Mouse (Mus musculus) embryo, embryonic 10 days (tissue): ENCODE measurements around the gene Pdyn.

ENCODE experiments used
- DNase-seq: peaks from one replicate; pipeline ENCODE4 v3.0.0-alpha.2; 2015; ENCODE audit warnings: low spot score

The Pdyn gene

GRCm38 (mm10) chr2:129699484-129700158, at the start of gene Pdyn:
TSS of gene Pdyn (minus strand) at chr2:129699844.
- DNase-seq = peak; percentile 54

GRCm38 (mm10) chr2:129742016-129742415, 42.4 kb upstream of the Pdyn start:
- no peak for DNase-seq

GRCm38 (mm10) chr2:129740515-129740914, 40.9 kb upstream of the Pdyn start:
- no peak for DNase-seq

DNA sequence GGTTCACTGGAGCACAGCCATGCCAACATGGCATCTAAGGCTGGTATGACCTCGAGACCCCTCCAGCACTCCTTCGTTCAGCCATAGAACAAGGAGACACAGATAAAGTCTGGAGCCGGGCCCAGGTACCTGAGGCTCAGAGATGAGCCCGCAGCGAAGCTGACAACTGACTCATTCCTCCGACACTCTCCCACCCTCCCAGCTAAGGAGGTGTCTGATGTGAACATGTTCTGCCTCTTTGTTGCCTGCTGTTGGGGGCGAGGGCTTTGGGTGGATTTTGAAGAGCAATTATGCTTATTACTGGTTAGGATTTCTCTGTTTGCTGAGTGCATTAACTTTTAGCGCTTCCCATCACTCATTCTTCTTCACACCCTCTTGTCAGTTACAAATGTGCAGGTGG, 34.4 kb upstream of the Pdyn start:
- no peak for DNase-seq

DNA sequence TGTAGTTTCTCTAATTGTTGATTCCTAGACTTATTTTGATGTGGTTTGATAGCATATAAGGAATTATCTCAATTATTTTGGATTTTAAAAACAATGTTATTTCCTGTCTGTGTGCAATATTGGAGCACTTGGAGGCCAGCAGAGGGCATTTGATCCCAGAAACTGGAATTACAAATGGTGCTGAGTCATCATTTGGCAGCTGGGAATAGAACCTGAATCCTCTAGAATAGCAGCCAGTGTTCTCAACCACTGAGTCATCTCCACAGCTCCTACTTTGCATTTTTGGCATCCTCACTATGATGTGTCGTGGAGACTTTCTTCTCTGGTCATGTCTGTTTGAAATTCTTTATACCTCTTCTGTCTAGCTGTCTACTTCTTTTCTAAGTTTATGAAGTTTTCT, 30.0 kb upstream of the Pdyn start:
- DNase-seq = no peak

GRCm38 (mm10) chr2:129715671-129716070, 16.0 kb upstream of the Pdyn start:
- peak; percentile 84 for DNase-seq

- DNase-seq = no peak
These were observed 13.4 kb upstream of the Pdyn start for GRCm38 (mm10) chr2:129713026-129713544.

- peak; percentile 75 for DNase-seq
These were observed 3.6 kb downstream of the Pdyn start for GRCm38 (mm10) chr2:129696059-129696458.

- DNase-seq = no peak
These were observed 5.3 kb downstream of the Pdyn start for GRCm38 (mm10) chr2:129694303-129694702.

DNA sequence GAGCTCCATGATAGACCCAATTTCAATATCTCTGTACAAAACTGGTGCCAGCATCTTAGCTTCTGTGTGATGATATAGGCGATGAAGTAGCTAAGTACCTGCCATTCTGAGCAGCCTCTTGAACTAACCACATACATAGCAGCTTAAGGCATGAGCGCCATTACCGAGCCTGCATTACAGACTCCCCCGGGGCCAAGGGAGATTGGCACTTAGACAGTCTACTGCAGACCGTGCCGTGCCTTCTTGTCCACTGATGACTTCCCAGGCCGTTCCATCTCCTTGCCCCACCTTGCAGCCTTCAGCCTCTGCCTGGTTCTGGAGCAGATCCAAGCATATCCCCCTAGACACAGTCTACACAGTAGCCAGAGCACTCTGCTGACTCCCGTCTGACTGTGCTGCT, 7.0 kb downstream of the Pdyn start:
- no peak for DNase-seq

DNA sequence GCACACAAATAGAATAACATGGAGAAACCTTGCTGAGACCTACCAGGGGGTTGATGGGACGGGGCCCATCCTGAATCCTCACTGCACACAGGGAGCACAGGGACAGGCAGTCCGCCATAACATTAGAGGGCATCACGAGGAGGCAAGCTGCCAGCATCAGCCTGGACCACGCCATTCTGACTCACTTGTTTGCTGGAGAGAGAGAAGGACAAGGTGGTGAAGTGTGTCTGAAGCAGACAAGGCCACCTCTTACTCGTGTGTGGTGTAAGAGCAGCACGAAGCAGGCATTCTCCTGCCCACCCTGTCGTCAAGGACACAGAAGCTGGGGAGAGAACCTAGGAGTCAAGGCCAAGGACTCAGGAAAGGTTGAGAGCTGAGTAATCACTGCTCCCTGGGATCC, 9.9 kb downstream of the Pdyn start:
- DNase-seq = no peak

DNA sequence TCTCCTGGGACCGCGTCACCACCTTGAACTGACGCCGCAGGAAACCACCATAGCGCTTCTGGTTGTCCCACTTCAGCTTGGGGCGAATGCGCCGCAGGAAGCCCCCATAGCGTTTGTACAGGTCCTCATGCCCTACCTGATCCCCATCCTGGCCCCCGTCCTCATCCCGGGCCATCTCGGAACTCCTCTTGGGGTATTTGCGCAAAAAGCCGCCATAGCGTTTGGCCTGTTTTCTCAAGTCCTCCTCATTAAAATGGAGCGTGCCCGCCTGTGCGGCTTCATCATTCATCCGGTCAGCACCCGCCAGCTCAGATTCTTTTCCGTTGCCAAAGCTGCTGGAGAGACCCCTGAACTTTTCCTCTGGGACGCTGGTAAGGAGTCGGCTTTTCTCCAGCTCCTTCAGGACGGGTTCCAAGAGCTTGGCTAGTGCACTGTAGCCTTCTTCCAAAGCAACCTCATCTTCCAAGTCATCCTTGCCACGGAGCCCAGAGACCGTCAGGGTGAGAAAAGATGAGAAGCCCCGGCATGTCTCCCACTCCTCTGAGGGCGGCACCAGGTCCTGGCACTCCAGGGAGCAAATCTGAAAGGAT, 11.5 kb downstream of the Pdyn start:
- no peak for DNase-seq

DNA sequence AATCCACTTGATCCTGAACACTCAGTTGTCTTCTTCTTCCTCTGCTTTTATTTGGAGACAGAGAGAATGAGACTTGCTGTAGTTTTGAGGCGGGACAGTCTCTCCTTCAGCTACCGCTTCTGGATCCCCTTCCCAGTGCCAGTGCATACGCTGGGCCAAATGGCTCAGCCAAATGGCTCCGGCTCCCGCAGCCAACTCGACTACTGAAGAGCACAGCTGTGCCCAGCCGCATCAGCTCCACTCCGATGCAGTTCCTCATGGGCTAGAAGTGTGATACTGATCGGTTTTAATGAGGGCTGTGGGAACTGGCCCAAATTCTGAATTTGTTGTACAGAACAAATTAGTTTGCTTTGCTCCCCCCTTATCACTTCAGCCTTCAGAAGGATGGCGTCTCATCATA, 12.7 kb downstream of the Pdyn start:
- DNase-seq = no peak

DNA sequence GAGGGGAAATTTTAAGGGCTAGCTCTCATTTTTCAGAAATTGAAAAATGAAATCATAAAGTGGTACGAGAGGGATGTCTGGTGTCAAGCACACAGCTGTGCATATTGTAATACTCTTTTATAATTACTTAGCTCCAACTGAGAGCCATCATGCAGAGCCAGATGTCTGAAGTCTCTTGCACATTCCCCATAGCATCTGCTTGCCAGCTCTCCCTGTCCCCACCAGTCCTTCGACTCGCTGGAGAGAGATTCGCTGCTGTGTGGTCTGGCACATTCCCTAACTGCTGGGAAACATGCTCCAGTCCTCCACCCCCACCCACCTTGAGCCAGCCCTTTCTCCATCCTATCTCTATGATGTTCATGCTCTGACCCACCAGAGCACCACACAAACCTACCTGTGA, 15.6 kb downstream of the Pdyn start:
- DNase-seq = no peak

DNA sequence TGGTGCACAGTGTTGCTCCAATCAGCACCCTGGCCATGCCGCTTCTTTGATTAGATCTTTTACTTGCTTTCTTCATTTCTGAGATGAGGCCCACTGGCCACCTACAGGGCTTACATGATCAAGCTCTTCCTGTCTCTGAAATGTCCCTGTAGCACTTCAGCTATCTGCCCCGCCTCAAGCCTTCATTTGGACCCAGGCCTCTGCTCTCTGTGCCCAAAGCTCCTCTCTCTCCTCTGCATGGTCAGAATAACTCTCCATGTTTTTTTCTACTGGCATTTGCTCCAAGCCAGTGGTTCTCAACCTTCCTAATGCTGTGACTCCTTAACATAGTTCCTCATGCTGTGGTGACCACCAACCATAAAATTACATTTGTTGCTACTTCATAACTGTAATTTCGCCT, 19.4 kb downstream of the Pdyn start:
- DNase-seq = no peak

DNA sequence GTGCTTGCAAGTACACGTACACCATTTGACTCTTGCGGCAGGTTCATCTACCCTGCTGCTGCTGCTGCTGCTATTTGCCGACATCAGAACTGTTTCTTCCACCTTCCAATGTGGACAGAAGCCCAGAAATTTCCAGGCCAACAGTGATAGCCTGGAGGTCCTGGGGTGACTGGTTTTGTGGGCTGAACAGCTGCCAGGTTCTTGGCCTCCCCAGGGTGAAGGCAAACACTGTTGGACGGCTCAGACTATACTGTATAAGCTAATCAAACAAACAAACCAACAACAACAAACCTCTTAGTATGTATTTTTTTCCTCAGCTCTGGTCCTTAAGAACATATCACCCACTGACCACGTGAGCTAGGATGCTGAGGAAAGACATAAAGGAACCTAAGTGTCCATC, 20.6 kb downstream of the Pdyn start:
- no peak for DNase-seq

GRCm38 (mm10) chr2:129677664-129678063, 22.0 kb downstream of the Pdyn start:
- peak; percentile 25 for DNase-seq

DNA sequence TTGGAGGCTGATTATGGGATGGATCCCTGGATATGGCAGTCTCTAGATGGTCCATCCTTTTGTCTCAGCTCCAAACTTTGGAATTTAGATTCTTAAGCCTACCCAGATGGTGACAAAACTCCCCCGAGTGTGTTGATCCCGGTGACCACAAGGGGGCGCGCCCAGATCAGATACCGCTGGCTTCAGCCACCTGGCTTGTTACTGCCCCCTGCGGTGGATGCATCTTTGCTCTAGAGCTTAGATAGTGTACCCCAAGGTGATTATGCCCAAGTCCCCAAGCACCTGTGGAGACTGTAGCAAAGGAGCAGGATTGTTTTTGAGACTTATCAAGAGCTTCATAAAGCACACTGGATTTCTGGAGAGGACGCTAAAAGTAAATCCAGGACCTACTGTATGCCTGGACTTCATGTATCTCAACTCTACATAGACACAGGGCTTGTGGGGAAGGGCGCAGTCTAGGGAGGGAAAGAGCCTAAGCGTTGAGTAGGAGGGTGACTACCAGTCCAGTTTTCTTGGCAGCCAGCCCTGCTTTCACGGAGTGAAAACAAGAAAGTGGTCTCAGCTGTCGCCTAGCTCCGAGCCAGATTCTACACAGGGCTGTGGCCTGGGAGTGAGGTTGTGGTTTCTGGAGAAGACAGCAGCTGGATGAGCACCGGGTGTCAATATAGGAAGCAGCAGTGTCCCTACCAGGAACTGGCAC, 24.6 kb downstream of the Pdyn start:
- peak; percentile 84 for DNase-seq

DNA sequence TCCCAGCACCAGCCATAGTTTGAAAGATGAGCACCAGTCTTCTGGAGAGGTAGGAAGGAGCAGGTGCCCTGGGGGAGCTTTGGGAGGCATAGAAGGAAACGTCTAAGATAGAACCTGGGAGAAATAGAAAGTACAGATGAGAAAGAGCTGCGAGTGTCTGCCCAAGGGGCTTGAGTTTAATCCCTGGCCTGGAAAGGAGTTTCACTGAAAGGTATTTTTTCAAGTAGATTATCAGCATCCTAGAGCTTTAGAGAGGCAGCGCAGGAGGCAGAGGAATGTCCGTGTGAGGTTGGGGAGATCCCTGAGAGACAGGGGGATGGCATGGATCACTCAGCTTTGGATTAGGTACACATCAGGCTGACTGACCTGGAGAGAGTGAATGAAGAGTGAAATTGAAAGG, 27.7 kb downstream of the Pdyn start:
- no peak for DNase-seq

GRCm38 (mm10) chr2:129662484-129662883, 37.2 kb downstream of the Pdyn start:
- DNase-seq = no peak

GRCm38 (mm10) chr2:129660020-129660419, 39.6 kb downstream of the Pdyn start:
- no peak for DNase-seq

GRCm38 (mm10) chr2:129658796-129659195, 40.8 kb downstream of the Pdyn start:
- DNase-seq = no peak

DNA sequence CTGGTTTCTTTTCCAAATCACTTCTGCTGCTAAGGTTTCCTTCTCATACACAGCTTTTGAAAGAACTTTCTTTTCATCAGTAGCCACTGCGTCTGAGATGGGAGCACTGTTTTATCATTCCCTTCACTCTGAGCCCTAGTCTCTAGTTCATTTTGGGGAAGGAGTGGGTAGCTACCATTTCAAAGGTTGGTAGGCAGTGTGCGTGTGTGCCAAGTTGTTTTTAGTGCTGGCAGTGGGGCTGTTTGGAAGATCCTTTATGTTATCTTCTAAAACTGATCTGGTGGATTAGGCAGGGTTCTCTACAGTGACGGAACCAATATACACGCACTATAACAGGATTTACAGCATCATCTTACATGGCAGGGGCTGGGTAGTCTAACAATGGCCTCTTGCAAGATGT, 44.6 kb downstream of the Pdyn start:
- DNase-seq = no peak
